Mouse (Mus musculus): ENCODE measurements around the gene Scarf1.

DNA sequence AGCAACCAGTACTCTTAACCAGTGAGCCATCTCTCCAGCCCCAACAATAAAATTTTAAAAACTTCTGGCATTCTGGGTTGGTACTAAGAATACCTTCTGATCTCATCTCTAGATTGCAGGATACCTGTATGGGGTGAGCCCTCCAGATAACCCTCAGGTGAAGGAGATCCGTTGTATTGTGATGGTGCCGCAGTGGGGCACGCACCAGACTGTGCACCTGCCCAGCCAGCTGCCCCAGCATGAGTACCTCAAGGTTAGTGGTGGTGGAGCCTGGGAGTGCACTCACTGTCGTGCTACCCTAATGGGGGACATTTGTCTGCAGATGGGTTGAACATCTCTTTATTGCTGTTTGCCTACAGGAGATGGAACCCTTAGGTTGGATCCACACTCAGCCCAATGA, 5.2 kb upstream of the Scarf1 start:
- TF ChIP-seq POLR2A (IDR thresholded peaks at IDR 0.05; ENCODE audit: borderline replicate concordance, extremely low read depth, insufficient read depth, insufficient read length, poor library complexity, severe bottlenecking) (no peak), CTCF (IDR thresholded peaks at IDR 0.05; ENCODE audit: borderline replicate concordance, extremely low read depth, insufficient read depth, insufficient read length) (no peak)

Measured in brain, embryonic 14.5 days (tissue).